Mouse (Mus musculus): Measurements from ENCODE around the gene Psma7. TPM values are rescaled to one million over a fixed set of nuclear protein-coding genes. Genes with fewer than 3 reads are reported as not detected.

The Psma7 gene
- 428 and 481 TPM in 2 replicates for polyA plus RNA-seq (2012; rRNA removed)

GRCm38 (mm10) chr2:180042256-180042857 lies at the start of gene Psma7, which contains the start of gene Ss18l1:
Psma7 (minus strand) TSS chr2:180042433.
Ss18l1 (plus strand) TSS chr2:180042509.

GRCm38 (mm10) chr2:180070481-180071453 lies 28.5 kb upstream of the Psma7 start, which contains the start of gene Mtg2:
Mtg2 (plus strand) TSS chr2:180070588.

GRCm38 (mm10) chr2:180024401-180025098 lies 17.7 kb downstream of the Psma7 start, which contains the start of gene Lsm14b:
Lsm14b (plus strand) TSS chr2:180024987.

Other genes starting within 250 kb of the Psma7 start
- 19.5 and 49.6 TPM in 2 replicates for gene Taf4, start 65.8 kb downstream of the Psma7 start, polyA plus RNA-seq (2012; rRNA removed)
- gene Lsm14b, start 17.4 kb downstream of the Psma7 start, polyA plus RNA-seq (2012; rRNA removed), result 139 and 142 TPM in 2 replicates
- 11.0 and 19.2 TPM in 2 replicates for gene Ss18l1, start 76 bp upstream of the Psma7 start, polyA plus RNA-seq (2012; rRNA removed)
- gene Mtg2, start 28.2 kb upstream of the Psma7 start, polyA plus RNA-seq (2012; rRNA removed), result 30.3 and 44.3 TPM in 2 replicates
- 6.2 TPM in 2 replicates for gene Hrh3, start 62.1 kb upstream of the Psma7 start, polyA plus RNA-seq (2012; rRNA removed)
- 23.3 and 24.7 TPM in 2 replicates for gene Osbpl2, start 76.9 kb upstream of the Psma7 start, polyA plus RNA-seq (2012; rRNA removed)
- 91.3 and 116 TPM in 2 replicates for gene Adrm1, start 129.1 kb upstream of the Psma7 start, polyA plus RNA-seq (2012; rRNA removed)
- gene Lama5, start 183.4 kb upstream of the Psma7 start, polyA plus RNA-seq (2012; rRNA removed), result 5.6 and 16.0 TPM in 2 replicates
- 1,280 and 3,511 TPM in 2 replicates for gene Rps21, start 214.9 kb upstream of the Psma7 start, polyA plus RNA-seq (2012; rRNA removed)
- 19.3 and 32.7 TPM in 2 replicates for gene Cables2, start 231.1 kb upstream of the Psma7 start, polyA plus RNA-seq (2012; rRNA removed)
- 0.13 and 0.19 TPM in 2 replicates for gene Rbbp8nl, start 247.4 kb upstream of the Psma7 start, polyA plus RNA-seq (2012; rRNA removed)

All from central nervous system, embryonic 11.5 days (tissue).